Mouse (Mus musculus) thymus, postnatal 0 days (tissue): Measurements from ENCODE around the gene Actl7a. TPM values are rescaled to one million over a fixed set of nuclear protein-coding genes. Genes with fewer than 3 reads are reported as not detected.

Experiments
- DNase-seq: peaks from one replicate; pipeline ENCODE4 v3.0.0-alpha.2; 2015; ENCODE audit warnings: low spot score
- polyA plus RNA-seq: library from polyadenylated mRNA; unstranded; fragments of >200 nt; fragmentation: Nextera tagmentation; extraction: Ambion mirVana; gene quantifications from 2 replicates; pipeline ENCODE4 v1.2.1, GENCODE M21; 2015

Gene Actl7a
- not detected in 2 replicates for polyA plus RNA-seq

- DNase-seq = no peak
Measured at GRCm38 (mm10) chr4:56743363-56744195, at the start of gene Actl7a. TSS of gene Actl7a (plus strand) at chr4:56743413.

DNA sequence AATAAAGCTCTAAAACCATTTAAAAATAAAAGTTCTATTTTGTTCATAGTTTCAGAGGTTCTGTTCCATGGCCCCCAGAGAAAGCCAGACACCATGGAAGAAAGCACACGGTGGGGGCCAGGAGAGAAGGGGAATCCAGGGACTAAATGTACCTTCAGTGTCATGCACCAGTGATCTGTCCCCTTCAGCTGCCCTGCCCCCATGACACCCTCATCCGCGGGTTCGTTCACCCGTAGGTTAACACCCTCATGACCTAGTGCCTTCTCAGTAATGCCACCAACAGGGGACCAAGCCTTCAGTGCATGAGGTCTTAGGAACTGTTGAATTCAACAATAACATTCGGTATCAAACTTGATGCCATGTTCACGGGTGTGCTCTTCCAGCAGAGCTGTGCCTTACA lies 46.8 kb upstream of the Actl7a start:
- no peak for DNase-seq

DNA sequence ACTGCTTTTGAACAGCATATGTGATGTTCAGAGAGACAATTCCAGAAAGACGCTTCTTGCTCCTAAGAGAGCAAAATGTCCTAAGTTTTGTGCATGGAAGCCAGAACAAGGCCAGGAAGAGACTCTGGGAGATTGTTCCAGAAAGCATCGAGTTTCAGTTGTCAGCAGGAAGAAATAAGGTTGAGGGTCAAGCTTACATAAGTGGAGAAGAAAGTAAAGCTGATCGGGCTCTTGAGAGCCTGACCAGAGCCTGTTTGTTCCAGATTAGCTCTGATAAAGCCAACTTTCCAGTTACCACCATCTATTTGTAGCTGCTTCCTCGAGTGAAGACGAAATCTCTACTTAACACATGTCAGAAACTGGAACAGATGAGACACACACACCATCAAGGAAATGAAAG lies 44.5 kb upstream of the Actl7a start:
- no peak for DNase-seq

GRCm38 (mm10) chr4:56702234-56702633 lies 41.0 kb upstream of the Actl7a start:
- DNase-seq = no peak

- no peak for DNase-seq
Measured at GRCm38 (mm10) chr4:56713155-56713554, 30.1 kb upstream of the Actl7a start.

DNA sequence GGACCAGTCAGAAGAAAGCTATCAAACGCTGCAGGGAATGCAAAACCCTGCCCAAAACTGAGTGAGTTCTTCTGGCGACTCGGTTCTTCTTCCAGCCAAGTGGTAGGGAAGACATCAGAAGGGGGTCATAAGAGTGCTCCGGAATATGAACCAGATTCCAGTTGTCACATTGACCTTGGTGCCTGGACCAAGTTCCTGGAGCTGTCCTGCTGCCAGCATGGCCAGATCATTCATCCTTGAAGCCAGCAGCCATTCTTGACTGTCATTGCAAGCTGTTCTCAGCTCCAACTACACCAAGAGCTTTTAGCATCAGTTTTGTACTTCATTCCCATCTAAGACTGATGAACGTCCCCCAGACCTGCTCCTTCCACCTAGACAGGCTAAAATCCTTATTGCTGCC lies 26.4 kb upstream of the Actl7a start:
- DNase-seq = no peak

- no peak for DNase-seq
Measured at GRCm38 (mm10) chr4:56717932-56718331, 25.3 kb upstream of the Actl7a start.

- DNase-seq = no peak
Measured at GRCm38 (mm10) chr4:56718573-56719442, 24.4 kb upstream of the Actl7a start.

DNA sequence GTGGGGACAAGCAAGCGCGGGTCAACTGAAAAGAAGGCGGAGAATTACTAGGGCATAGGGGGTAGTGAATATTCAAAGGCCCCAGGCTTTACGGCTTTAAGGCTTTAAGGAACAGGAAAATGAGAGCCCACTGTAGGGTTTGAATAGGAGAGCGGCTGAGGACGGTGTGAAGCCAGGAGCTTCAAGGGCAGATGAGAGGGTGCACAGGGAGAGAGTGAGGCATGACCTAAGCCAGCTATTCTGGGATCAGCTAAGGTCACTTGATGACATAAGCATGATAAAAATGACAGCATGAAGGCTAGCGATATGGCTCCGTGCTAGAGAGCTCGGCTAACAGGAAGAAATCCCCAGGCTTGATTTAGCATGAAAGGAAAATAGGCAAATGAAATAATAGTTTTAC lies 23.8 kb upstream of the Actl7a start:
- no peak for DNase-seq

- no peak for DNase-seq
Measured at GRCm38 (mm10) chr4:56720403-56720802, 22.8 kb upstream of the Actl7a start.

- peak; percentile 30 for DNase-seq
Measured at GRCm38 (mm10) chr4:56721469-56721868, 21.7 kb upstream of the Actl7a start.

DNA sequence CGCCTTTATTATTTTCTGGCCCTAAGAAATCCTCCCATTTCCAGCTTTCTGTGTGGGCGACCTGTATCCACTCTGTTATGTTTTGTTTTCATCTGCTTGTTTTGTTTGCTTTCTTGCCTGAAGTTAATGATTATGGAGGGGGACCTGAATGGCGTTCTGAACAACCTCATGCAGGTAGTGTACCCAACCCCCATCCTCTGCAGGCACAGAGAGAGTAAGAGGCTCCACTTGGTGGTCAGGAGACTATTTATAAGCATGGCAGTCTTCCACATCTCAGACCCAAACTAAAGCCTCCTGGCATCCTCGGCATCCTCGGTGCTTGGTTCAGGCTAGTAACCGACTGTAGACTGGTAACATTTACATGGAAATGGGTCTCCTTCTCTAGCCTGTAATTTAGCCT lies 20.9 kb upstream of the Actl7a start:
- no peak for DNase-seq

- no peak for DNase-seq
Measured at GRCm38 (mm10) chr4:56723237-56723636, 20.0 kb upstream of the Actl7a start.

- peak; percentile 13 for DNase-seq
Measured at GRCm38 (mm10) chr4:56725839-56726238, 17.4 kb upstream of the Actl7a start.

DNA sequence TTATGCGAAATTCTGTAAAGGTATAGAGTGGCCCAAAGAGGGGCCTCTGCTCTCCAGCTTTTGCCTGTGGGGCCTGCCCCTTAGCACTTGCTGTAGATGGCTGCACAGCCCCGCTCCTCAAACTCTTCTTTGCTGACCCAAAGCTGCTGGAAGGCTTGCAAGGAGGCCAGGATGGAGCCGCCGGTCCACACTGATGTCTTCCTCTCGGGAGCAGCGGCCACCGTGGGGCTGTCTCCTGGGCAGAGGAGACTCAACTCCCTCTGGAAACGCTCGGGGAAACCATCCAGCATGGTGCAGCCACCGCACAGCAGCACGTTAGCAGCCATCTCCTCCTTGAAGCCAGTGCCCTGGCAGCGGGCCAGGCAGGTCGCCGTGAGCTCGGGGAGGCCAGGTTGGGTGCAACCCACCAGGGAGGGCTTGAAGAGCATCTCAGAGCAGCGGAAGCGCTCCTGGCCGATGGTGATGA lies 3.2 kb upstream of the Actl7a start, which contains the start of gene Gm26657:
TSS of gene Gm26657 (plus strand) at position 51 of the 466 bp plus-strand sequence.
- DNase-seq = no peak

DNA sequence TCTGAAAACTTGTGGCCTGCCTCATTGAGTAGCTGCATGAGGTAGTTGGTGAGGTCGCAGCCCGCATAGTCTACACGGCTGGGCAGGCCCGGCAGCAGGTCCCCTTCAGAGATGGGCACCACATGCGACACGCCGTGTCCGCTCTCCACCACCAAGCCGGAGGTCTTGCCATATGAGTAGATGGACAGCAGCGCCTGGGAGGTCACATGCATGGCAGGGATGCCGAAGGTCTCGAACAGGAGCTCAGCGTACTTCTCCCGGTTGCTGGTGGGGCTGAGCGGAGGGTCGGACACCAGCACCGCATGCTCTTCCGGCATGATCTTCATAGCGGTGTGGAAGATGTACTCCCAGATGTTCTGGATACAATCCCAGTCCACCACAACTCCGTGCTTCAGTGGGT lies 2.6 kb upstream of the Actl7a start:
- DNase-seq = no peak

DNA sequence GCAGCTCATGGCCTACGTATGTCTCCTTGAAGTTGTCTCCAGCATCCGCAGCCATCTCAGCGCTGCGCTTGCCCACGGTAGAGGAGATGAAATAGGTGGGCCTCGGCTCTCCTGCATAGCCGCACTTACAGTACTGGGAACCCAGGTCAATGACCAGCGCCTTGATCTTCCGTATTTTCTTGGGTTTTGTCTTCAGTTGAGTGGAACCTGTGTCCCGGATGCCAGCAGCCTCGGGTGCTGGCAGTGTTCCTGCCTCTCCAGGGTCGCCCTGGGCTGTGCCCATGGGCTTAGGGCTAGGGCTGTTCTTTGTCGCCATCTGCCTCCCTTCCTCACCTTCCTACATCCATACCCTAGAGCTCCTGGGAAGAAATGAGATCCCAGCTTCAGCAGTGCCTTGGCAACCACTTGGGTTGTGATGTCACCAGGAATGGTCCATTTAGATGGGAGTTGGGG lies 2.1 kb upstream of the Actl7a start, which contains the start of gene Actl7b:
TSS of gene Actl7b (minus strand) at position 403 of the 453 bp plus-strand sequence.
- no peak for DNase-seq

- no peak for DNase-seq
Measured at GRCm38 (mm10) chr4:56742698-56743097, 515 bp upstream of the Actl7a start.

GRCm38 (mm10) chr4:56746345-56746744 lies 3.1 kb downstream of the Actl7a start:
- no peak for DNase-seq

- no peak for DNase-seq
Measured at GRCm38 (mm10) chr4:56747456-56747855, 4.2 kb downstream of the Actl7a start.

DNA sequence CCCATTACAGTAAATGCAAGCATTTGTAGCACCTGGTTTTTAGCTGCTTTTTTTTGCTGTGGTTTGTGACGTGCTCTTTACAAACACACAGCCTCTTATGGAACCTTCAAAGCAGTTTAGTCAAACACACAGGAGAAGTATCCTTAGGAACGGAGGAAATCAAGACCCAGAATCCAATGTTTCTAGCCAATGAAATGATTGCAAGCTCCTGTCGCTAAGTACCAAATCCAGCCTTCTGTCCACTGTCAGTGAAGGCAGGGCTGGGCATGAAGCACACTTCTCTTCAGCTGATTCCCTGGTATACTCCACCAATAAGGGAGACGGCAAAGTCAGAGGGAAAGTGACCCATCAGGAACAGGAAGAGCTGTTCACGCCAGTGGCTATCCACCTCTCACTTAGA lies 12.8 kb downstream of the Actl7a start:
- no peak for DNase-seq
